Mouse (Mus musculus) limb, embryonic 10.5 days (tissue): ENCODE results near the gene Shroom1. TPM values are rescaled to one million over a fixed set of nuclear protein-coding genes. Genes with fewer than 3 reads are reported as not detected.

Source experiments
- DNase-seq: peaks from one replicate; pipeline ENCODE4 v3.0.0-alpha.2; 2017; ENCODE audit warnings: low spot score
- H3K27ac ChIP-seq: fragments of 300-500 bp; sonication (generic); 2 replicates; pipeline ENCODE4 v1.5.1; 2016; ENCODE audit warnings: mild to moderate bottlenecking
- H3K27me3 ChIP-seq: fragments of 300-500 bp; sonication (generic); 2 replicates; pipeline ENCODE4 v1.6.1; 2016; ENCODE audit warnings: low read depth, mild to moderate bottlenecking; ENCODE audit not compliant: poor library complexity, severe bottlenecking
- H3K36me3 ChIP-seq: fragments of 300-500 bp; sonication (generic); 2 replicates; pipeline ENCODE4 v1.6.1; 2016; ENCODE audit warnings: mild to moderate bottlenecking, moderate library complexity
- H3K4me1 ChIP-seq: fragments of 300-500 bp; sonication (generic); 2 replicates; pipeline ENCODE4 v1.6.1; 2016
- H3K4me3 ChIP-seq: fragments of 300-500 bp; sonication (generic); 2 replicates; pipeline ENCODE4 v1.5.1; 2016; ENCODE audit warnings: mild to moderate bottlenecking, moderate library complexity
- H3K9me3 ChIP-seq: fragments of 300-500 bp; sonication (generic); replicated peaks from 2 replicates; pipeline ENCODE4 v1.6.1; 2016; ENCODE audit warnings: mild to moderate bottlenecking
- WGBS: fragments of 180-500 bp; shearing (Covaris S2); methylation state at CpG from one replicate; pipeline ENCODE4 v1.1.7; 2016; 5-methylcytosine and 5-hydroxymethylcytosine counted together
- polyA plus RNA-seq: library from polyadenylated mRNA; unstranded; fragments of >200 nt; fragmentation: Nextera tagmentation; extraction: Ambion mirVana; gene quantifications from 2 replicates; pipeline ENCODE4 v1.2.1, GENCODE M21; 2016

Gene Shroom1
- polyA plus RNA-seq, 1 experiment from 2014 or later = 3.9 TPM

DNA sequence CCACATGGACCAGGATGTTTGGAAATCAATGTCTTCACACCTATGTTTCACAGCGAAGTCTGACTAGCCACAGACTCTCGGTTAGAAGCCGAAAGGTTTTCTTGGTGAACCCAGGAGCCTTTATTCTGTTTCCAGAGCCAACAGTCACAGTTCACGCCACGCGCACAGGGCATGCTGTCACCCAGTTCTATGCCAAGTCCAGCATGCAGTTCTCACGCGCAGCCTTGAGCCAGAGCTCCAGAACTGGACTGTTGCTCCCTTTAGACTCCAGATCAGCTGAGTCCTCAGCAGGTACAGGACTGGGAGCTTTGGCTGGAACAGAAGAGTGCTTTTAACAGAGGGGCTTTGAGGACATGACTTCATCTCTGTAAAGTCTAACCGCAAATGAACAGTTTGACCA lies 4.6 kb upstream of the Shroom1 start:
- peaks cover 15% of the 10 kb centered on the region for H3K4me1 ChIP-seq
- H3K4me3 ChIP-seq = no peak overlapping the region
- no peaks in the 10 kb centered on the region for H3K9me3 ChIP-seq
- H3K27ac ChIP-seq = no peak overlapping the region
- 96% methylated on average over 9 of the region's 9 CpGs for WGBS
- no peak for DNase-seq
- H3K36me3 ChIP-seq = no peaks in the 10 kb centered on the region
- H3K27me3 ChIP-seq = peaks cover 18% of the 10 kb centered on the region

DNA sequence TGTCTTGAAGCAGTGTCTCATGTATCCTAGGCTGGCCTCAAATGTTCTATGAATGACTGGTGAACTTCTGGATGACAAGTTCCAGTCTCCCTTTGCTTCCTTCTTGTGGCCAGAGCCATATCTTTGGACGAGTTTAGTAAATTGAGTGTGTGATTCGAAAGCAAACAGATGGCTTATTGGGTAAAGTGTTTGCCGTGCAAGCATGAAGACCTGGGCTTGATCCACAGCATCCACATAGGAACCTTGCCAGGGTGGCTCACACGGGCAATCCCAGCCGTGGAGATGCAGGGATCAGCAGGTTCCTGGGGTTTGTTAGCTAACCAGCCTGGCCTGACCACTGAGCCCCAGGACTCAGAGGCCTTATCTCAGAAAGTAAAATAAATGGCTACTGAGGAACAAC lies 4.0 kb upstream of the Shroom1 start:
- H3K36me3 ChIP-seq = no peaks in the 10 kb centered on the region
- peaks cover 17% of the 10 kb centered on the region for H3K4me1 ChIP-seq
- H3K27ac ChIP-seq = no peak overlapping the region
- no peaks in the 10 kb centered on the region for H3K9me3 ChIP-seq
- WGBS = 86% methylated on average over 5 of the region's 5 CpGs
- no peak for DNase-seq
- H3K27me3 ChIP-seq = peaks cover 24% of the 10 kb centered on the region
- no peak overlapping the region for H3K4me3 ChIP-seq

GRCm38 (mm10) chr11:53457372-53457954 lies 458 bp downstream of the Shroom1 start:
- Histone ChIP-seq H3K4me3 (peak overlapping the region; percentile 65), H3K4me1 (peaks cover 13% of the 10 kb centered on the region), H3K27me3 (peaks cover 68% of the 10 kb centered on the region), H3K9me3 (no peaks in the 10 kb centered on the region), H3K36me3 (no peaks in the 10 kb centered on the region), H3K27ac (peak overlapping the region; percentile 84)
- 3% methylated on average over 29 of the region's 29 CpGs for WGBS
- DNase-seq = no peak

DNA sequence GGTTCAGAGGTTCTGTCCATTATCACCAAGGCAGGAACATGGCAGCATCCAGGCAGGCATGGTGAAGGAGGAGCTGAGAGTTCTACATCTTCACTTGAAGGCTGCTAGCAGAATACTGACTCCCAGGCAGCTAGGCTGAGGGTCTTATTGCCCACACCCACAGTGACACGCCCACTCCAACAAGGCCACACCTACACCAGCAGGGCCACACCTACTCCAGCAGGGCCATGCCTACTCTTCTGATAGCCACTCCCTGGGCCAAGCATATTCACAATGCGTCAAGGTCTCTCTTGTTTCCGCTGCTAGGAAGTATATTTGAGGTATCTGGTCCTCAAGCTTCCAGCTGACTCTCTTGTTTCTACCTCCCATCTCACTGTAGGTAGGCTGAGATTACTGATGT lies 2.0 kb downstream of the Shroom1 start:
- no peak for DNase-seq
- 68% methylated on average over 3 of the region's 3 CpGs for WGBS
- Histone ChIP-seq H3K36me3 (no peaks in the 10 kb centered on the region), H3K9me3 (no peaks in the 10 kb centered on the region), H3K4me1 (peaks cover 23% of the 10 kb centered on the region), H3K4me3 (no peak overlapping the region), H3K27me3 (peaks cover 83% of the 10 kb centered on the region), H3K27ac (no peak overlapping the region)

DNA sequence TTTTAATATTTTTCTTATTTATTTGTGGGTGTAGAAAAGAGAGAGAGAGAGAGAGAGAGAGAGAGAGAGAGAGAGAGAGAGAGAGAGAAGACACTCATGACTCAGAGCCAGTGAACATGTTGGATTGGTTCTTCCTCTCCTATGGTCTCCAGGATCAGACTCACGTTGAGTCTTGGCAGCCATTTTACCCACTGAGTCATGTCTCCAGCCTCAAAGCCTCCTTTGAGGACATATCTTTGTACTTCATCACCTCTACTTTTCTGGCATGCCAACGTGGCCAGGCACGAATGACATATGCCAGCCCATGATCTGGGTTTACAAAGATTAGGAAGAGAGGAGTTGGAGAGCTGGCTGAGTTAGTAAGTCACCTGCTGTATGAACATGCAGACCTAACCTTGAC lies 3.2 kb downstream of the Shroom1 start:
- Histone ChIP-seq H3K4me3 (no peak overlapping the region), H3K27me3 (peaks cover 90% of the 10 kb centered on the region), H3K27ac (no peak overlapping the region), H3K9me3 (no peaks in the 10 kb centered on the region), H3K4me1 (peaks cover 25% of the 10 kb centered on the region), H3K36me3 (0 out of 2 replicates have a peak, but pooled peaks cover under 1% of the 10 kb centered on the region)
- DNase-seq = no peak
- WGBS = 83% methylated on average over 3 of the region's 3 CpGs

DNA sequence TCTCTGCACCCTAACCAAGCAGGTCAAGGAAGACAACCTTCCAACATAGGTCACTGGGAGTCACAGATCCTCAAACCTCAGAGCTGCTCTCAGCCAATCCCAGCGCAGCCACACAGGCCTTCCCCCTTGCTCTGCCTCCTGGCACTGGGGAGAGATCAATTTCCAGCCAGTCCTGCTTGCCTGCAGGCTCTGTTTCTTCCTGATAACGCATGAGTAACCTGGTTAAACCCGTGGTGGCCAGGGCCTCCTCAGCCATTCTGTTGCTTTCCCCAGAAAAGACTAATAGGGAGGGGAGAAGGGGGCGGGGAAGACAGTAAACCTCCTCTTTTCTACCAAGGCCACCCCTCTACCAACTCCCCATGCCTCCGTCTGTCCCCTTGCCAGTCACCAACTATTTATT lies 4.7 kb downstream of the Shroom1 start:
- Histone ChIP-seq H3K4me3 (no peak overlapping the region), H3K27ac (no peak overlapping the region), H3K9me3 (no peaks in the 10 kb centered on the region), H3K4me1 (peaks cover 28% of the 10 kb centered on the region), H3K27me3 (peaks cover 97% of the 10 kb centered on the region), H3K36me3 (0 out of 2 replicates have a peak, but pooled peaks cover 2% of the 10 kb centered on the region)
- no peak for DNase-seq
- WGBS = 28% methylated on average over 5 of the region's 5 CpGs

GRCm38 (mm10) chr11:53463551-53464424 lies 6.8 kb downstream of the Shroom1 start:
- H3K27ac ChIP-seq = peak overlapping the region; percentile 19; the same call in 1 of the 2 replicates
- peaks cover 97% of the 10 kb centered on the region for H3K27me3 ChIP-seq
- whole genome bisulfite sequencing = 5% methylated on average over 55 of the region's 55 CpGs
- peak overlapping the region; percentile 55 for H3K4me3 ChIP-seq
- 0 out of 2 replicates have a peak, but pooled peaks cover 2% of the 10 kb centered on the region for H3K36me3 ChIP-seq
- DNase-seq = peak; percentile 74
- H3K9me3 ChIP-seq = no peaks in the 10 kb centered on the region
- peaks cover 23% of the 10 kb centered on the region for H3K4me1 ChIP-seq

DNA sequence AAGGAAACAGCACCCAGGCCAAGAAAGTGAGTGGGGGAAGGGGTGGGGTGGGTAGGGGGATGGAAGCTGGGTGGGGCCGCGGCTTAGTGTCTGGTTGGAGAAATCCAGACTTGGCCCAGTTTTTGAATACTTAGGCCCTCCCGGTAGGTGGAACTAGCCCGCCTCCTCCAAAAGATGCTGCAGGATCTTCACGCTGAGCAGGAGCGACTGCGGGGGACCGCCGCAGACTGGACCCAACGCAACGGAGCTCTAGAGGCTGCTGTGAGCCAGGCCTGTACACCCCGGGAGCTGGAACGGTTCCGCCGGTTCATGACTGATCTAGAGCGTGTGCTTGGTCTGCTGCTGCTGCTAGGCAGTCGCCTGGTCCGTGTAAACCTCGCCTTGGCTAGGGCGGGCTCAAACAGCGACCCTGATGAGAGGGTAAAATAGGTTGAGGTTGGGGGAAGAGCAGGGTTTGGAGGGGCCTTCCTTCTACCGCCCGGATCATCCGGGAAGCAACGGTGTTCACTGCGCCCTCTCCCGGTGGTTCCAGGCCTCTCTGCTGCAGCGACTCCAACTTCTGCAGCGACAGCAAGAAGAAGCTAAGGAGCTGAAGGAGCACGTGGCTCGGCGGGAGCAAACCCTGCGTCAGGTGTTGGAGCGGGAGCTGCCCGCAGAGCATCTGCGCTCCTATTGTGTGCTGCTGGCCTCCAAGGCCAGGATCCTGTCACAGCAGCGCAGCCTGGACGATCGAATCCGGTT lies 9.4 kb downstream of the Shroom1 start:
- Histone ChIP-seq H3K9me3 (no peaks in the 10 kb centered on the region), H3K27ac (peak overlapping the region; percentile 54), H3K36me3 (0 out of 2 replicates have a peak, but pooled peaks cover 2% of the 10 kb centered on the region), H3K4me3 (peak overlapping the region; percentile 42), H3K27me3 (peaks cover 98% of the 10 kb centered on the region), H3K4me1 (peaks cover 41% of the 10 kb centered on the region)
- peak; percentile 88 for DNase-seq
- WGBS = 6% methylated on average over 40 of the region's 40 CpGs

GRCm38 (mm10) chr11:53469294-53469967 lies 12.4 kb downstream of the Shroom1 start:
- Histone ChIP-seq H3K4me3 (peak overlapping the region; percentile 38; the same call in 1 of the 2 replicates), H3K4me1 (peaks cover 30% of the 10 kb centered on the region), H3K27me3 (peaks cover 97% of the 10 kb centered on the region), H3K27ac (peak overlapping the region; percentile 36; the same call in 1 of the 2 replicates), H3K36me3 (0 out of 2 replicates have a peak, but pooled peaks cover 2% of the 10 kb centered on the region), H3K9me3 (no peaks in the 10 kb centered on the region)
- WGBS = 48% methylated on average over 16 of the region's 16 CpGs
- DNase-seq = no peak

GRCm38 (mm10) chr11:53469968-53470695 lies 13.1 kb downstream of the Shroom1 start, which contains the start of gene Gm9837:
Gm9837 (minus strand) TSS chr11:53470479.
- Histone ChIP-seq H3K4me1 (peaks cover 30% of the 10 kb centered on the region), H3K36me3 (0 out of 2 replicates have a peak, but pooled peaks cover 2% of the 10 kb centered on the region), H3K27ac (peak within 1 kb of the TSS; percentile 36; the same call in 1 of the 2 replicates), H3K9me3 (no peaks in the 10 kb centered on the region), H3K4me3 (peak within 1 kb of the TSS; percentile 38), H3K27me3 (peaks cover 97% of the 10 kb centered on the region)
- DNase-seq = peak; percentile 94
- 5% methylated on average over 29 of the region's 29 CpGs for WGBS

DNA sequence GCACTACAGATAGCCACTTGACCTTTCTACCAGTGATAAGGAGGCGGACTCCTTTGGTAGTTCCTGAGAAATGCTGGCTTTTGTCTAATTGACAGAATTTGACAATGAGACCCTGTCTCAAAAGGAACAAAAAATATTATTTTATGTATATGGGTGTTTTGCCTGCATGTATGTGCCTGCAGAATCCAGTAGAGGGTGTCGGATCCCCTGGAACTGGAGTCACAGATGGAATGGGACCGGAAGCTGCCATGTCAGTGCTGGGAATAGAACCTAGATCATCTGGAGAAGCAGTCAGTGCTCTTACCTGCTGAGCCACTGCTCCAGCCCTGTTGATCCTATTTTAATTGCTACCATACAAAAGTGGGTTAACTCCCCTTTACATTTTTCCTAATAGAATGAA lies 15.7 kb downstream of the Shroom1 start:
- peaks cover 96% of the 10 kb centered on the region for H3K27me3 ChIP-seq
- H3K27ac ChIP-seq = no peak overlapping the region
- H3K36me3 ChIP-seq = no peaks in the 10 kb centered on the region
- peaks cover 18% of the 10 kb centered on the region for H3K4me1 ChIP-seq
- no peak for DNase-seq
- no peak overlapping the region for H3K4me3 ChIP-seq
- WGBS = 82% methylated on average over 3 of the region's 3 CpGs
- H3K9me3 ChIP-seq = no peaks in the 10 kb centered on the region

DNA sequence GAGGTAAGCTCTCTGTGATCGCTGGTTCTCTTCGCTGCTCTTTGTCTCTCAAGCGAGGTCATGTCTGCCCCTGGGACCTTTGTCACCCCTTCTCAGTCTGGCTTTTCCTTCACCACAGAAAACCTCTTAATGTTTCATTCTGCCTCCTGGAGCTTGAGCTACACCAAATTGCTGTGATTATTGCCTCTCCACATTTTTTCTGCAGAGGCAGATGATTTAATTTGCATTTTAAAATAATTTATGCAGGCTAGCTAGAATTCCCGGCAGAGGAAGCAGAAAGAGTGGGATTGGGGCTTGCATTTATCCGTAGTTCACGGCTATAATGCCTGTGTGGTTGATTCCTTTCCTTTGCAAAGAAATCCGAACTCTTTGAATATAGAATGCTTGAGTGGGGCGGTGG lies 18.6 kb downstream of the Shroom1 start:
- no peak overlapping the region for H3K27ac ChIP-seq
- H3K4me1 ChIP-seq = peaks cover 29% of the 10 kb centered on the region
- no peaks in the 10 kb centered on the region for H3K36me3 ChIP-seq
- peaks cover 98% of the 10 kb centered on the region for H3K27me3 ChIP-seq
- no peak overlapping the region for H3K4me3 ChIP-seq
- H3K9me3 ChIP-seq = no peaks in the 10 kb centered on the region
- WGBS = 45% methylated on average over 8 of the region's 8 CpGs
- no peak for DNase-seq
